Mouse (Mus musculus) CH12.LX (cell line): ENCODE results near the gene Eif2ak3. TPM values are rescaled to one million over a fixed set of nuclear protein-coding genes. Genes with fewer than 3 reads are reported as not detected.

Experiments
- DNase-seq: peaks from one replicate; pipeline ENCODE4 v3.0.0-alpha.2; 2013; ENCODE audit errors: extremely low read depth
- H3K27ac ChIP-seq: 2 replicates; pipeline ENCODE4 v1.5.1; 2012; ENCODE audit warnings: low read depth, mild to moderate bottlenecking, control low read depth, moderate library complexity; ENCODE audit not compliant: insufficient read depth
- H3K27me3 ChIP-seq: replicated peaks from 2 replicates; pipeline ENCODE3; 2012; ENCODE audit warnings: inconsistent platforms
- H3K36me3 ChIP-seq, 2 experiments: replicated peaks in 1 of 2; 2 replicates each; pipeline versions ENCODE3 to v1.6.1; 2012; ENCODE audit warnings: inconsistent platforms in 1 of 2, low read length in 1 of 2, mild to moderate bottlenecking in 1 of 2, mixed read lengths in 1 of 2, moderate library complexity in 1 of 2; ENCODE audit not compliant: control insufficient read depth in 1 of 2, insufficient read depth in 1 of 2
- H3K4me1 ChIP-seq, 2 experiments: 2 replicates each; pipeline ENCODE4 v1.6.1; 2012; ENCODE audit warnings: inconsistent platforms in 1 of 2, moderate library complexity in 1 of 2; ENCODE audit not compliant: insufficient read depth in 2 of 2, control insufficient read depth in 1 of 2
- H3K4me2 ChIP-seq: 2 replicates; pipeline ENCODE4 v1.6.1; 2012; ENCODE audit warnings: low read depth, mild to moderate bottlenecking, control low read depth; ENCODE audit not compliant: poor library complexity, insufficient read depth, severe bottlenecking
- H3K4me3 ChIP-seq, 3 experiments: fragments of 150-350 bp in 1 of 3; sonication (generic) in 1 of 3; replicated peaks in 1 of 3; 2 replicates each; pipeline versions ENCODE3 to v1.5.1; 2011 to 2012; ENCODE audit warnings: low read depth in 2 of 3, low read length in 2 of 3, mild to moderate bottlenecking in 2 of 3, moderate library complexity in 2 of 3, control low read depth in 1 of 3, improper control_type of control experiment in 1 of 3, inconsistent platforms in 1 of 3, mixed read lengths in 1 of 3; ENCODE audit not compliant: poor library complexity in 1 of 3
- H3K79me2 ChIP-seq: replicated peaks from 2 replicates; pipeline ENCODE4 v1.6.1; 2012; ENCODE audit warnings: mild to moderate bottlenecking, moderate library complexity; ENCODE audit not compliant: control insufficient read depth, poor library complexity, insufficient read depth, severe bottlenecking; ENCODE audit errors: extremely low read depth
- H3K9ac ChIP-seq: 2 replicates; pipeline ENCODE4 v1.6.1; 2012; ENCODE audit warnings: low read depth, mild to moderate bottlenecking, control low read depth, moderate library complexity; ENCODE audit not compliant: insufficient read depth
- H3K9me3 ChIP-seq: replicated peaks from 2 replicates; pipeline ENCODE3; 2012; ENCODE audit warnings: low read length, inconsistent platforms, mixed read lengths
- BHLHE40 ChIP-seq: IDR thresholded peaks from 2 replicates; pipeline ENCODE4 v1.6.1; 2011; ENCODE audit warnings: mild to moderate bottlenecking, low read depth, low read length, improper control_type of control experiment
- CHD2 ChIP-seq: IDR thresholded peaks from 2 replicates; pipeline ENCODE4 v1.6.1; 2011; ENCODE audit warnings: low read length, improper control_type of control experiment
- ELF1 ChIP-seq: IDR thresholded peaks from 2 replicates; pipeline ENCODE4 v1.6.1; 2014; ENCODE audit warnings: low read depth, mild to moderate bottlenecking, inconsistent platforms, low read length, improper control_type of control experiment
- EP300 ChIP-seq: IDR thresholded peaks from 2 replicates; pipeline ENCODE4 v1.6.1; 2011; ENCODE audit warnings: low read length, improper control_type of control experiment
- ETS1 ChIP-seq: conservative IDR thresholded peaks from 2 replicates; pipeline ENCODE4 v1.6.1; 2012; ENCODE audit warnings: low read depth, mild to moderate bottlenecking, inconsistent platforms, low read length, improper control_type of control experiment, moderate library complexity
- GABPA ChIP-seq: IDR thresholded peaks from 2 replicates; pipeline ENCODE4 v1.6.1; 2012; ENCODE audit warnings: low read depth, low read length, improper control_type of control experiment, inconsistent platforms; ENCODE audit not compliant: insufficient replicate concordance
- HCFC1 ChIP-seq: IDR thresholded peaks from 2 replicates; pipeline ENCODE4 v1.6.1; 2012; ENCODE audit warnings: low read depth, mild to moderate bottlenecking, inconsistent platforms, low read length, improper control_type of control experiment
- IRF4 ChIP-seq: IDR thresholded peaks from 2 replicates; pipeline ENCODE4 v1.6.1; 2014; ENCODE audit warnings: low read depth, mild to moderate bottlenecking, inconsistent platforms, low read length, improper control_type of control experiment
- JUN ChIP-seq: IDR thresholded peaks from 2 replicates; pipeline ENCODE4 v1.6.1; 2011; ENCODE audit warnings: low read depth, mild to moderate bottlenecking, low read length, improper control_type of control experiment, moderate library complexity; ENCODE audit not compliant: insufficient read depth
- JUND ChIP-seq: conservative IDR thresholded peaks from 2 replicates; pipeline ENCODE4 v1.6.1; 2011; ENCODE audit warnings: low read depth, low read length, improper control_type of control experiment
- MAX ChIP-seq: IDR thresholded peaks from 2 replicates; pipeline ENCODE4 v1.6.1; 2011; ENCODE audit warnings: low read length, improper control_type of control experiment
- MAZ ChIP-seq: IDR thresholded peaks from 2 replicates; pipeline ENCODE4 v1.6.1; 2012; ENCODE audit warnings: low read depth, mild to moderate bottlenecking, inconsistent platforms, low read length, improper control_type of control experiment, moderate library complexity
- MEF2A ChIP-seq: IDR thresholded peaks from 2 replicates; pipeline ENCODE4 v1.6.1; 2014; ENCODE audit warnings: low read depth, mild to moderate bottlenecking, inconsistent platforms, low read length, improper control_type of control experiment, borderline replicate concordance
- NRF1 ChIP-seq: IDR thresholded peaks from 2 replicates; pipeline ENCODE4 v1.6.1; 2014; ENCODE audit warnings: low read depth, mild to moderate bottlenecking, inconsistent platforms, low read length, improper control_type of control experiment, moderate library complexity
- PAX5 ChIP-seq: IDR thresholded peaks from 2 replicates; pipeline ENCODE4 v1.6.1; 2012; ENCODE audit warnings: low read length, inconsistent platforms, mixed read lengths
- RAD21 ChIP-seq: IDR thresholded peaks from 2 replicates; pipeline ENCODE4 v1.6.1; 2011; ENCODE audit warnings: low read depth, mild to moderate bottlenecking, low read length, improper control_type of control experiment, moderate library complexity
- RCOR1 ChIP-seq: conservative IDR thresholded peaks from 2 replicates; pipeline ENCODE4 v1.6.1; 2012; ENCODE audit warnings: low read depth, mild to moderate bottlenecking, inconsistent platforms, low read length, improper control_type of control experiment
- SIN3A ChIP-seq: IDR thresholded peaks from 2 replicates; pipeline ENCODE4 v1.6.1; 2012; ENCODE audit warnings: low read length, improper control_type of control experiment, inconsistent platforms
- TBP ChIP-seq: conservative IDR thresholded peaks from 2 replicates; pipeline ENCODE4 v1.6.1; 2011; ENCODE audit warnings: low read depth, low read length, improper control_type of control experiment
- TCF12 ChIP-seq: IDR thresholded peaks from 2 replicates; pipeline ENCODE4 v1.6.1; 2014; ENCODE audit warnings: low read depth, mild to moderate bottlenecking, inconsistent platforms, low read length, improper control_type of control experiment
- ZKSCAN1 ChIP-seq: IDR thresholded peaks from 2 replicates; pipeline ENCODE4 v1.6.1; 2012; ENCODE audit warnings: low read depth, inconsistent platforms, low read length, improper control_type of control experiment, borderline replicate concordance
- ZMIZ1 ChIP-seq: IDR thresholded peaks from 2 replicates; pipeline ENCODE4 v1.6.1; 2012; ENCODE audit warnings: low read depth, mild to moderate bottlenecking, inconsistent platforms, low read length, improper control_type of control experiment
- ZNF384 ChIP-seq: IDR thresholded peaks from 2 replicates; pipeline ENCODE4 v1.6.1; 2012; ENCODE audit warnings: low read depth, low read length, improper control_type of control experiment, inconsistent platforms
- dilution Hi-C: fragments of 300-500 bp; cut with MboI; formaldehyde crosslinking; loops from 2 replicates; pipeline ENCODE4 v1.14.3; 2020; ENCODE audit warnings: low sequenced_read_pairs; ENCODE audit not compliant: extremely low pct_unique_long_range_greater_than_20kb, extremely low pct_ligation_motif_present
- in situ Hi-C: fragments of 300-500 bp; cut with MboI; formaldehyde crosslinking; loops from 3 replicates; pipeline ENCODE4 v1.14.3; 2019; ENCODE audit warnings: low sequenced_read_pairs, low pct_ligation_motif_present, low pct_unique_long_range_greater_than_20kb, mixed read lengths
- polyA plus RNA-seq: library from polyadenylated mRNA; unstranded; fragments of >175 nt; gene quantifications from 2 replicates; pipeline ENCODE4 v1.2.1, GENCODE M21; 2012; ENCODE audit warnings: low read depth; ENCODE audit not compliant: insufficient read length
- total RNA-seq, 2 experiments: library from RNA; depleted of rRNA; stranded (reverse); fragments of 300-350 nt in 1 of 2; fragments of >200 nt in 1 of 2; gene quantifications; 2 replicates each; pipeline ENCODE4 v1.2.3; 2012 to 2014

The Eif2ak3 gene
- total and polyA plus RNA-seq, 3 experiments: 21.2 to 38.9 (median 23.1) TPM

DNA sequence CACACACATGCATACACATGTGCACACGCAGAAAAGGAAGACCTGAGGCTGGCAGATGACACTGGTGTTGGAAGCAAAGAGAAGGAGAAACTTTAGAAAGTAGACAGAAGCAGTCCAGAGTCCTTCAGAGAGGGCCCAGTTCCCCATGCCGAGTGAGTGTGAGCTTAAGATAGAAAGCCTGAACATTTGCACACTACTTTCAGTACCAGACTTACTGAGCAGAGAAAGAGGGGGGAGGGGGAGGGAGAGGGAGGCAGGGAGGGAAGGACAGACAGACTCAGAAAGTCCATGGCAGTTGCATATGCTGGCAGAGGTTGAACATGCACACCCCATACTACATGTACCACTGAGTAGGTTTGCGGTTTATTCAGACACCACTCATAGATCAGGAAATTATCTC, 13.8 kb upstream of the Eif2ak3 start (continued):
- peak; percentile 40; the same call in 1 of the 2 replicates for TF ChIP-seq NRF1
- TF ChIP-seq RAD21: no peak
- peak; percentile 59 for TF ChIP-seq HCFC1
- no peak for TF ChIP-seq GABPA
- no peak for TF ChIP-seq PAX5
- peak; percentile 98 for TF ChIP-seq IRF4
- peak; percentile 90 for TF ChIP-seq ETS1
- TF ChIP-seq ZMIZ1: no peak
- 0 out of 2 replicates have a peak, but pooled peaks have one; percentile 33 for TF ChIP-seq TBP
- peak; percentile 63 for TF ChIP-seq ZNF384
- TF ChIP-seq EP300: peak; percentile 94
- peak; percentile 71 for TF ChIP-seq JUND
- peak; percentile 88 for TF ChIP-seq SIN3A
- peak; percentile 98 for TF ChIP-seq MAZ

DNA sequence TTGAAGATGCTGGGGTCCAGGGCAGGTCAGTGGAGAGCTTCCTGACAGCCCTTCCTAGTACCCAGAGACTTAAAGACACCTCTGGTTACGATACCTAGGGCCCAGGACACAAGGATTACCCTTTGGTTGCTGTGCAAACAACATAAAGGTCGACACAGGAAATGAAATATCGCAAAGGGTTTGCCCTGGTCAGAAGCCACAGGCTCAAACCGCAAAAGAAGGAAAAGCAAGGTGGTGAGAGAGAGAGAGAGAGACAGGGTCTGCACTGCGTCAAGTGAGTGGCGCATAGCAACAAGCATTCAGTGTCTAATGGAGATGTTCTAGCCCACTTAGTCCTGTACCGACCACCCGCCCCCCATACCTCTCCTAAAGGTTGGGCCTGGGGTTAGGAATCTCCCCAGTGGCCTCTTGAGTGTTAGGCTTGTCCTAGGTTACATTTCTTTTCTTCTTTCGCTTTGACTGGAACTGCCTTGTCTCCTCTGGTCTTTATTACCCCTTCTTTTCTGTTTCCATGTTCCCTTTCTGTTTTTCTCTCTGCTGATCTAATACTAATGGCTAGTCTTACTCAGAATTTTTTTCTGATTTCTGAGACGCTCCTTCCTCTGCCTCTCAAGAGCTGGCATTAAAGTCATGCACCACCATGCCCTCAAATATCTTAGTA, 13.0 kb upstream of the Eif2ak3 start:
- Histone ChIP-seq H3K27me3 (no peaks in the 10 kb centered on the region), H3K27ac (peak overlapping the region; percentile 99), H3K79me2 (no peaks in the 10 kb centered on the region), H3K4me1 (peaks cover 14 to 33% of the 10 kb centered on the region in 2 experiments), H3K4me3 (peak overlapping the region; percentile 16 to 47 (median 29)), H3K4me2 (peak overlapping the region; percentile 85), H3K9ac (peak overlapping the region; percentile 62), H3K9me3 (peaks cover 10% of the 10 kb centered on the region)
- in situ Hi-C loops (no loop called here), dilution Hi-C loops (no loop called here)
- TF ChIP-seq RCOR1 (no peak), IRF4 (peak; percentile 91), CHD2 (peak; percentile 49; the same call in 1 of the 2 replicates), ZKSCAN1 (no peak), JUN (peak; percentile 11; the same call in 1 of the 2 replicates), MEF2A (peak; percentile 23; the same call in 1 of the 2 replicates), EP300 (peak; percentile 90), ETS1 (0 out of 2 replicates have a peak, but pooled peaks have one; percentile 5), JUND (peak; percentile 65; the same call in 1 of the 2 replicates), BHLHE40 (peak; percentile 28), TCF12 (peak; percentile 62; the same call in 1 of the 2 replicates), MAX (no peak), ZNF384 (peak; percentile 57), ELF1 (0 out of 2 replicates have a peak, but pooled peaks have one; percentile 1)
- TF ChIP-seq, all 38 proteins: peak for 11
- no peaks in the 10 kb centered on the region for H3K36me3 ChIP-seq
- peak; percentile 54 for DNase-seq
